Mouse (Mus musculus): ENCODE measurements around the gene Tor3a. TPM values are rescaled to one million over a fixed set of nuclear protein-coding genes. Genes with fewer than 3 reads are reported as not detected.

The Tor3a gene
- total RNA-seq (2014; fragmentation: Nextera tagmentation) (2.1 and 2.6 TPM in 2 replicates), total RNA-seq (2017) (2.8 and 3.1 TPM in 2 replicates), polyA plus RNA-seq (2012) (2.5 and 4.8 TPM in 2 replicates)

GRCm38 (mm10) chr1:156674195-156675000, at the start of gene Tor3a:
TSS of gene Tor3a (minus strand) at chr1:156674356.
- TF ChIP-seq GATA2 (IDR thresholded peaks at IDR 0.05; ENCODE audit: borderline replicate concordance, low read depth, low read length) (no peak), CTCF (IDR thresholded peaks at IDR 0.05; ENCODE audit: low read depth, low read length) (no peak), POLR2AphosphoS5 (IDR thresholded peaks at IDR 0.05; ENCODE audit: insufficient replicate concordance, low read depth, low read length) (no peak), GATA1 (IDR thresholded peaks at IDR 0.05; ENCODE audit: borderline replicate concordance, low read length) (no peak), TAL1 (conservative IDR thresholded peaks at IDR 0.05; ENCODE audit: low read depth, low read length) (no peak)
- Histone ChIP-seq H3K9me3 (replicated peaks) (no peaks in the 10 kb centered on the region), H3K4me3 (ENCODE audit: low read depth, low read length) (peak within 1 kb of the TSS; percentile 74), H3K36me3 (replicated peaks) (peaks cover 12% of the 10 kb centered on the region), H3K27me3 (ENCODE audit: insufficient read depth, low read length) (peaks cover 5% of the 10 kb centered on the region; the same call in 1 of the 2 replicates), H3K4me1 (ENCODE audit: insufficient read depth, low read depth, low read length) (peaks cover 31% of the 10 kb centered on the region)
- peak; percentile 73 for DNase-seq (ENCODE audit: low spot score)
- 0 out of 2 replicates have a peak, but pooled peaks have one; percentile 43 for ATAC-seq (ENCODE audit: extremely low read depth, insufficient number of reproducible peaks, low FRiP score, poor library complexity, severe bottlenecking)

- Histone ChIP-seq H3K4me3 (ENCODE audit: low read depth, low read length) (no peak overlapping the region), H3K27me3 (ENCODE audit: insufficient read depth, low read length) (peaks cover 14% of the 10 kb centered on the region), H3K36me3 (replicated peaks) (peaks cover 1% of the 10 kb centered on the region), H3K4me1 (ENCODE audit: insufficient read depth, low read depth, low read length) (peaks cover 40% of the 10 kb centered on the region), H3K9me3 (replicated peaks) (no peaks in the 10 kb centered on the region)
- ATAC-seq (ENCODE audit: extremely low read depth, insufficient number of reproducible peaks, low FRiP score, poor library complexity, severe bottlenecking) (0 out of 2 replicates have a peak, but pooled peaks have one; percentile 24), DNase-seq (ENCODE audit: low spot score) (no peak)
- no peak for TF ChIP-seq TAL1 (conservative IDR thresholded peaks at IDR 0.05; ENCODE audit: low read depth, low read length)
- TF ChIP-seq CTCF (IDR thresholded peaks at IDR 0.05; ENCODE audit: low read depth, low read length), result no peak
- TF ChIP-seq POLR2AphosphoS5 (IDR thresholded peaks at IDR 0.05; ENCODE audit: insufficient replicate concordance, low read depth, low read length), result no peak
- no peak for TF ChIP-seq GATA1 (IDR thresholded peaks at IDR 0.05; ENCODE audit: borderline replicate concordance, low read length)
Observed at GRCm38 (mm10) chr1:156722089-156722488, 47.9 kb upstream of the Tor3a start.

DNA sequence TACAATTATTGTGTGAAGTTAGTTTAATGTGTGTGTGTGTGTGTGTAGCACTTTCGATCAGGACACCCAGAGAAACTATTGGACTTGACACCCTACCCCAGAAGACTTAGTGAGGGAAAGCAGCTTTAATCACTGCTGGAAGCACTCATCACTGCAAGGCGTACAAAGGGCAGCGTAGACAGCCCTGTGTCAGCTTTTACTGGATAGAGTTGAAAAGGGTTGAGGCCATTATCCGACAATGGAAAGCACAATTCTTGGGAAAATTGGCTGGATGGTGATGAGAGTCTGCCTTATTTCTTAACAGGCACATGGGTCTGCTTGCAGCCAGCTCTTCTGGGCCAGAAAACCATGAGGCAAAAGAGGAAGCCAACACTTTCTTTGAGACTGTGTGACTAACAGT, 45.9 kb upstream of the Tor3a start:
- H3K9me3 ChIP-seq (replicated peaks), result no peaks in the 10 kb centered on the region
- peaks cover 14% of the 10 kb centered on the region for H3K36me3 ChIP-seq (replicated peaks)
- H3K4me3 ChIP-seq (ENCODE audit: low read depth, low read length), result no peak overlapping the region
- no peak for ATAC-seq (ENCODE audit: extremely low read depth, insufficient number of reproducible peaks, low FRiP score, poor library complexity, severe bottlenecking)
- TF ChIP-seq GATA2 (IDR thresholded peaks at IDR 0.05; ENCODE audit: borderline replicate concordance, low read depth, low read length), result no peak
- TF ChIP-seq CTCF (IDR thresholded peaks at IDR 0.05; ENCODE audit: low read depth, low read length), result no peak
- TF ChIP-seq TAL1 (conservative IDR thresholded peaks at IDR 0.05; ENCODE audit: low read depth, low read length), result no peak
- no peak for TF ChIP-seq POLR2AphosphoS5 (IDR thresholded peaks at IDR 0.05; ENCODE audit: insufficient replicate concordance, low read depth, low read length)
- no peak for TF ChIP-seq GATA1 (IDR thresholded peaks at IDR 0.05; ENCODE audit: borderline replicate concordance, low read length)
- no peak for DNase-seq (ENCODE audit: low spot score)
- peaks cover 10% of the 10 kb centered on the region for H3K27me3 ChIP-seq (ENCODE audit: insufficient read depth, low read length)
- peaks cover 57% of the 10 kb centered on the region for H3K4me1 ChIP-seq (ENCODE audit: insufficient read depth, low read depth, low read length)

DNA sequence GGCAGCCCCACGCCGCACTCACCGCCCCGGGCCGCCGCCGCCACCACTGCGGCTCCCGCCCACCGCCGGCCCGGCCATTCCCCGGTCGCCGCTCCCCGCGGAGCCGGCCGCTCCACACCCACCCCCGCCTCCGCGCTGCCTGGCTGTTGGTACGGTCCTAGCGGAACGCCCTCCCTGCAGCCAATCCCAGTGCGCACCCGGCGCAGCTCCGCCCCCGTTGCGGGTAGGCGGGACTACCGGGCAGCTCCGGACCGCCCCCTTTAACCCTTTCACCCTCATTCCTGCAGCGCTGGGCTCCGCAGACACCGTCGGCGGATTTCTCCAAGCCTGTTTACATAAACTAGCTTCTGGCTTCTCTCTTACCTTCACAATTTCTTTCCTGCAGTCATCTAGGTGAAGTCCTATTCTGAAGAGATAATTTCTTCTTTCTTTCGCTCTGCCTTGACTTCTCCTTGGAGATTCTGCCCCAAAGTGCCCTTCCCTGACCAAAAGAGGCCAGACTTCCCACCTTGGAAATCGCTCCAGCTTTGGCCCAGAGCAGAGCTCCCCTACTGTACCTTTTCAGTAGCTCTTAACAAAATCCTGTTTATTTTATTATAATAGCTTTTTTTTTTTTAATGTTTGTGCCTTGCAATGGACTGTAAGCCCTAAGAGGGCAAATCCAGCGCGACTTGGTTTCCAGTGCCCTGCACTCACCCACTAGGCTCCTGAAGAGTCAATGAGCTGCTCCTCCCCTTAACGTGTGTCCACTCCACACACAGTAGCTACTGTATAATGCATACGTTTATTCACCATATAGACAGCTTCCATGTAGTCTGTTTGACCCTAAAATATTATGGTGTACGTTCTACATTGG, 45.0 kb upstream of the Tor3a start, which contains the start of gene Fam20b:
Gene Fam20b, minus strand, starts transcription at position 137 of the 856 bp plus-strand sequence.
- peaks cover 58% of the 10 kb centered on the region for H3K4me1 ChIP-seq (ENCODE audit: insufficient read depth, low read depth, low read length)
- ATAC-seq (ENCODE audit: extremely low read depth, insufficient number of reproducible peaks, low FRiP score, poor library complexity, severe bottlenecking) (peak; percentile 77), DNase-seq (ENCODE audit: low spot score) (peak; percentile 92)
- H3K36me3 ChIP-seq (replicated peaks), result peaks cover 20% of the 10 kb centered on the region
- peak within 1 kb of the TSS; percentile 95 for H3K4me3 ChIP-seq (ENCODE audit: low read depth, low read length)
- TF ChIP-seq POLR2AphosphoS5 (IDR thresholded peaks at IDR 0.05; ENCODE audit: insufficient replicate concordance, low read depth, low read length) (no peak), GATA1 (IDR thresholded peaks at IDR 0.05; ENCODE audit: borderline replicate concordance, low read length) (no peak), CTCF (IDR thresholded peaks at IDR 0.05; ENCODE audit: low read depth, low read length) (no peak), TAL1 (conservative IDR thresholded peaks at IDR 0.05; ENCODE audit: low read depth, low read length) (no peak), GATA2 (IDR thresholded peaks at IDR 0.05; ENCODE audit: borderline replicate concordance, low read depth, low read length) (no peak)
- peaks cover 6% of the 10 kb centered on the region for H3K27me3 ChIP-seq (ENCODE audit: insufficient read depth, low read length)
- no peaks in the 10 kb centered on the region for H3K9me3 ChIP-seq (replicated peaks)

GRCm38 (mm10) chr1:156718286-156718949, 44.3 kb upstream of the Tor3a start:
- DNase-seq (ENCODE audit: low spot score), result peak; percentile 50
- H3K36me3 ChIP-seq (replicated peaks), result peaks cover 23% of the 10 kb centered on the region
- no peaks in the 10 kb centered on the region for H3K9me3 ChIP-seq (replicated peaks)
- peaks cover 61% of the 10 kb centered on the region for H3K4me1 ChIP-seq (ENCODE audit: insufficient read depth, low read depth, low read length)
- 0 out of 2 replicates have a peak, but pooled peaks cover under 1% of the 10 kb centered on the region for H3K27me3 ChIP-seq (ENCODE audit: insufficient read depth, low read length)
- peak overlapping the region; percentile 95 for H3K4me3 ChIP-seq (ENCODE audit: low read depth, low read length)
- peak; percentile 30; the same call in 1 of the 2 replicates for ATAC-seq (ENCODE audit: extremely low read depth, insufficient number of reproducible peaks, low FRiP score, poor library complexity, severe bottlenecking)
- TF ChIP-seq POLR2AphosphoS5 (IDR thresholded peaks at IDR 0.05; ENCODE audit: insufficient replicate concordance, low read depth, low read length) (no peak), GATA2 (IDR thresholded peaks at IDR 0.05; ENCODE audit: borderline replicate concordance, low read depth, low read length) (no peak), TAL1 (conservative IDR thresholded peaks at IDR 0.05; ENCODE audit: low read depth, low read length) (no peak), CTCF (IDR thresholded peaks at IDR 0.05; ENCODE audit: low read depth, low read length) (no peak), GATA1 (IDR thresholded peaks at IDR 0.05; ENCODE audit: borderline replicate concordance, low read length) (no peak)
